Mouse (Mus musculus) adrenal gland, postnatal 10 days (tissue): ENCODE measurements at regions not wholly inside any gene's neighbourhood (a gene's known extent, or its start where the extent isn't known, plus 50 kb on each side); places are given as distances from the start of the nearest gene placed in this dataset.

Experiments
- DNase-seq: peaks from one replicate; pipeline ENCODE4 v3.0.0; 2021; ENCODE audit warnings: mixed read lengths

GRCm38 (mm10) chr12:52402711-52403110 lies 101.1 kb upstream of the Arhgap5 start:
- no peak for DNase-seq

- no peak for DNase-seq
Measured at GRCm38 (mm10) chr12:52406386-52406785, 97.4 kb upstream of the Arhgap5 start.

GRCm38 (mm10) chr12:52408307-52408895 lies 95.4 kb upstream of the Arhgap5 start:
- DNase-seq, result no peak

- DNase-seq, result no peak
Measured at GRCm38 (mm10) chr12:52409221-52409620, 94.6 kb upstream of the Arhgap5 start.

- no peak for DNase-seq
Measured at GRCm38 (mm10) chr12:52412172-52412571, 91.6 kb upstream of the Arhgap5 start.

GRCm38 (mm10) chr12:52413046-52413473 lies 90.7 kb upstream of the Arhgap5 start:
- DNase-seq, result no peak

GRCm38 (mm10) chr12:52422729-52423128 lies 81.0 kb upstream of the Arhgap5 start:
- DNase-seq, result no peak

GRCm38 (mm10) chr12:52424336-52425034 lies 79.3 kb upstream of the Arhgap5 start:
- DNase-seq, result no peak

GRCm38 (mm10) chr12:52429935-52430334 lies 73.8 kb upstream of the Arhgap5 start:
- DNase-seq, result no peak

GRCm38 (mm10) chr12:52431933-52432332 lies 71.8 kb upstream of the Arhgap5 start:
- DNase-seq, result no peak

- peak; percentile 55 for DNase-seq
Measured at GRCm38 (mm10) chr12:52434021-52434420, 69.8 kb upstream of the Arhgap5 start.

GRCm38 (mm10) chr12:52435321-52435720 lies 68.5 kb upstream of the Arhgap5 start:
- DNase-seq, result no peak

- DNase-seq, result no peak
Measured at GRCm38 (mm10) chr12:52435795-52436211, 68.0 kb upstream of the Arhgap5 start.

GRCm38 (mm10) chr12:52436941-52437340 lies 66.8 kb upstream of the Arhgap5 start:
- DNase-seq, result no peak

GRCm38 (mm10) chr12:52439241-52439640 lies 64.5 kb upstream of the Arhgap5 start:
- DNase-seq, result peak; percentile 62

- no peak for DNase-seq
Measured at GRCm38 (mm10) chr12:52440868-52441365, 62.9 kb upstream of the Arhgap5 start.

- DNase-seq, result no peak
Measured at GRCm38 (mm10) chr12:52442337-52442736, 61.4 kb upstream of the Arhgap5 start.

GRCm38 (mm10) chr12:52445731-52446130 lies 58.0 kb upstream of the Arhgap5 start:
- no peak for DNase-seq

- no peak for DNase-seq
Measured at GRCm38 (mm10) chr12:52446501-52446900, 57.3 kb upstream of the Arhgap5 start.

GRCm38 (mm10) chr12:52447482-52447881 lies 56.3 kb upstream of the Arhgap5 start:
- DNase-seq, result no peak

- peak; percentile 61 for DNase-seq
Measured at GRCm38 (mm10) chr12:52448218-52448617, 55.6 kb upstream of the Arhgap5 start.

GRCm38 (mm10) chr12:52453890-52454289 lies 49.9 kb upstream of the Arhgap5 start:
- DNase-seq, result no peak
